Mouse (Mus musculus): ENCODE data around the gene Myo1b.

GRCm38 (mm10) chr1:51909204-51909603 is 6.7 kb downstream of the Myo1b start:
- TF ChIP-seq TAL1 (IDR thresholded peaks at IDR 0.05; ENCODE audit: low read length) (no peak), GATA1 (IDR thresholded peaks at IDR 0.05; ENCODE audit: low read length) (no peak)
